Comparison of ENCODE assay signal across 28 mouse cellular contexts in the genomic region with DNA sequence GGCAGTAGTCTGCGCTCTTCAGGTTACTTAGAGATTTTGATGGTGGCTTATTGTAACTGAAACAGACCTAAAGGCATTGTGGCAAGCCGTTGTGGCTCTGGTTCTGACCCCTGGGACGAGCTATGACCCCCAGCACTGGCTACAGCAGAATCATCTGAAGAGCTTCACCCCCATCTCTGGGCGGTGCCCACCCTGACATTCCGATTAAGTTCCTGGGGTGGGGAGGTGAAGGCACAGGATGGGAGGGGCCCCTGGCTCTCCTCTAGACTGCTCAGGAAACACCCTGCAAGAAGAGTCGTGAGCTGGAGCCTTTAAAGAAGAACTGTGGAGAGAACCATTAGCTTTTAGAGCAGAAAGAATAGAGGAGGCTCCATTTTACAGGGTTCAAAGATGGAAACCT. TPM values are rescaled to one million over a fixed set of nuclear protein-coding genes. Genes with fewer than 3 reads are reported as not detected.
DNase-seq lines count a peak whose midpoint lies in the region; ATAC-seq and TF ChIP-seq lines count a peak whose summit lies in the region.
"Had no signal": no experiment of that assay in that cellular context is flagged by ENCODE, and none has a peak within 500 bp of the region (broad histone marks: within the 10 kb centered on the region; RNA-seq: fewer than 3 reads in every experiment).

No protein-coding gene starts in this region.

- WGBS in heart, embryonic 16.5 days: 68% methylated on average over 6 of the region's 6 CpGs
- 74% methylated on average over 6 of the region's 6 CpGs for WGBS in hindbrain, postnatal 0 days

- no peaks in the 10 kb centered on the region for H3K36me3 ChIP-seq in heart, embryonic 16.5 days (ENCODE audit: control insufficient read depth, insufficient read depth)
- H3K36me3 ChIP-seq in E14TG2a.4 (ENCODE audit: insufficient read depth, low read length): no peaks in the 10 kb centered on the region
- no peaks in the 10 kb centered on the region for H3K36me3 ChIP-seq in hindbrain, postnatal 0 days (ENCODE audit: insufficient read depth, low read length)
- H3K36me3 ChIP-seq: embryonic facial prominence, embryonic 10.5 days; embryonic facial prominence, embryonic 12.5 days; forebrain, embryonic 15.5 days; G1E had no signal

- H3K4me2 ChIP-seq in heart, embryonic 16.5 days (ENCODE audit: low read depth, low read length): no peak overlapping the region
- no peak overlapping the region for H3K4me2 ChIP-seq in hindbrain, postnatal 0 days (ENCODE audit: low read depth, low read length)
- H3K4me2 ChIP-seq: embryonic facial prominence, embryonic 12.5 days; forebrain, embryonic 13.5 days; forebrain, embryonic 15.5 days had no signal

- DNase-seq in heart, adult 11 months: no peak
- peak; percentile 56 for DNase-seq in R1 (ENCODE audit: low read depth, low spot score)
- no peak for DNase-seq in hindbrain, postnatal 0 days (ENCODE audit: low spot score)
- DNase-seq in layer of hippocampus, postnatal 10 days (ENCODE audit: low spot score in 2 of 2): no peak
- DNase-seq: adrenal gland, adult 8-10 months; adrenal gland, postnatal 14 days; adrenal gland, postnatal 36 days; B cell, adult 2 months; cerebellum, adult 11 months; cerebellum, adult 18-20 months; cerebellum, adult 8-10 months; cerebellum, adult 9-11 months; cerebellum, postnatal 14 days; cerebellum, postnatal 36 days; embryo, embryonic 11 days; forebrain, postnatal 0 days had no signal

- no peaks in the 10 kb centered on the region for H3K9me3 ChIP-seq in heart, embryonic 16.5 days (replicated peaks; ENCODE audit: control insufficient read depth, low read length)
- H3K9me3 ChIP-seq in E14TG2a.4 (ENCODE audit: low read length): no peaks in the 10 kb centered on the region
- H3K9me3 ChIP-seq in hindbrain, postnatal 0 days (ENCODE audit: low read length): no peaks in the 10 kb centered on the region
- H3K9me3 ChIP-seq: embryonic facial prominence, embryonic 10.5 days; embryonic facial prominence, embryonic 12.5 days; forebrain, embryonic 13.5 days; forebrain, embryonic 15.5 days; G1E had no signal

- no peak overlapping the region for H3K9ac ChIP-seq in heart, embryonic 16.5 days (ENCODE audit: low read length)
- H3K9ac ChIP-seq in hindbrain, postnatal 0 days (replicated peaks; ENCODE audit: low read length): no peak overlapping the region
- H3K9ac ChIP-seq: embryonic facial prominence, embryonic 12.5 days; forebrain, embryonic 13.5 days; forebrain, embryonic 15.5 days; forebrain, postnatal 0 days had no signal

- H3K27me3 ChIP-seq in heart, embryonic 16.5 days (ENCODE audit: control insufficient read depth, insufficient read depth, low read length): no peaks in the 10 kb centered on the region
- peaks cover 21% of the 10 kb centered on the region for H3K27me3 ChIP-seq in E14TG2a.4 (ENCODE audit: insufficient read depth, low read length)
- H3K27me3 ChIP-seq in hindbrain, postnatal 0 days (ENCODE audit: insufficient read depth, low read length): no peaks in the 10 kb centered on the region
- H3K27me3 ChIP-seq: CH12.LX; embryonic facial prominence, embryonic 12.5 days; forebrain, embryonic 13.5 days; forebrain, embryonic 15.5 days; Patski had no signal

- TF ChIP-seq POLR2A in bone marrow macrophage, adult 2 months (IDR thresholded peaks at IDR 0.05; ENCODE audit: borderline replicate concordance, low read depth, low read length): no peak

- ATAC-seq in heart, embryonic 16.5 days (replicated peaks; ENCODE audit: extremely low read depth, insufficient read depth, low FRiP score): 0 out of 2 replicates have a peak, but pooled peaks have one; percentile 37
- no peak for ATAC-seq in hindbrain, postnatal 0 days
- ATAC-seq: activated CD4-positive, CD25-positive, alpha-beta regulatory T cell, adult 4 months; CD4-positive, CD25-positive, alpha-beta regulatory T cell, adult 4 months; forebrain, embryonic 13.5 days; forebrain, embryonic 15.5 days; forebrain, postnatal 0 days; Patski had no signal

- no peak overlapping the region for H3K4me3 ChIP-seq in heart, embryonic 16.5 days (ENCODE audit: low read length)
- H3K4me3 ChIP-seq in E14TG2a.4 (replicated peaks; ENCODE audit: low read length): peak overlapping the region; percentile 20; the same call in 1 of the 2 replicates
- H3K4me3 ChIP-seq in bone marrow macrophage, adult 2 months (ENCODE audit: insufficient read depth, low read length): no peak overlapping the region
- H3K4me3 ChIP-seq in hindbrain, postnatal 0 days (ENCODE audit: low read length): no peak overlapping the region
- H3K4me3 ChIP-seq: embryonic facial prominence, embryonic 10.5 days; embryonic facial prominence, embryonic 12.5 days; forebrain, embryonic 13.5 days; forebrain, embryonic 15.5 days had no signal

- no peak for TF ChIP-seq CTCF in E14TG2a.4 (conservative IDR thresholded peaks at IDR 0.05; ENCODE audit: low read length)
- no peak for TF ChIP-seq CTCF in bone marrow macrophage, adult 2 months (IDR thresholded peaks at IDR 0.05; ENCODE audit: low read depth, low read length)
- TF ChIP-seq CTCF in hindbrain, postnatal 0 days (IDR thresholded peaks at IDR 0.05; ENCODE audit: low read depth): no peak

- H3K4me1 ChIP-seq in heart, embryonic 16.5 days (ENCODE audit: control insufficient read depth, insufficient read depth, low read length): peaks cover 5% of the 10 kb centered on the region
- H3K4me1 ChIP-seq in E14TG2a.4 (replicated peaks; ENCODE audit: low read depth, low read length): peaks cover 46% of the 10 kb centered on the region
- H3K4me1 ChIP-seq in bone marrow macrophage, adult 2 months (ENCODE audit: control insufficient read depth, insufficient read depth, low read length): peaks cover 57% of the 10 kb centered on the region
- H3K4me1 ChIP-seq in hindbrain, postnatal 0 days (ENCODE audit: insufficient read depth, low read length): no peaks in the 10 kb centered on the region
- H3K4me1 ChIP-seq: embryonic facial prominence, embryonic 12.5 days had no signal

- no peak overlapping the region for H3K27ac ChIP-seq in heart, embryonic 16.5 days (ENCODE audit: low read length)
- peak overlapping the region; percentile 99; the same call in 1 of the 2 replicates for H3K27ac ChIP-seq in bone marrow macrophage, adult 2 months (ENCODE audit: insufficient read depth, low read depth, low read length)
- H3K27ac ChIP-seq in hindbrain, postnatal 0 days: no peak overlapping the region
- H3K27ac ChIP-seq: embryonic facial prominence, embryonic 10.5 days; embryonic facial prominence, embryonic 12.5 days; forebrain, embryonic 13.5 days; forebrain, embryonic 15.5 days had no signal

RNA-seq across cellular contexts. Expression of a gene that starts 6.2 kb away (rescaled TPM):
- 2.3 and 2.5 TPM in 2 replicates for polyA plus RNA-seq in heart, embryonic 16.5 days (2015; fragmentation: Nextera tagmentation; extraction: Ambion mirVana)
- polyA plus RNA-seq in bone marrow macrophage, adult 2 months (2012; ENCODE audit: insufficient read depth, insufficient read length, missing spikeins): 3.3 and 3.9 TPM in 2 replicates
- 4.6 and 9.1 TPM in 2 replicates for total RNA-seq in hindbrain, postnatal 0 days (2014; rRNA removed)
- polyA plus RNA-seq in hindbrain, postnatal 0 days (2015; fragmentation: Nextera tagmentation; extraction: Ambion mirVana): 9.7 and 11.7 TPM in 2 replicates
- total RNA-seq in layer of hippocampus, postnatal 10 days (2021): 10 to 100 TPM; 10.2 to 11.0 TPM
- polyA plus RNA-seq: G1E had no signal
